Mouse (Mus musculus): ENCODE results near the gene Daam1.

Gene Daam1

GRCm38 (mm10) chr12:71969941-71970629 lies 139.2 kb downstream of the Daam1 start:
- DNase-seq (ENCODE audit: low spot score): no peak

GRCm38 (mm10) chr12:71970791-71971654 lies 140.1 kb downstream of the Daam1 start:
- DNase-seq (ENCODE audit: low spot score): no peak

- DNase-seq (ENCODE audit: low spot score): no peak
These were observed 141.2 kb downstream of the Daam1 start for GRCm38 (mm10) chr12:71972126-71972525.

DNA sequence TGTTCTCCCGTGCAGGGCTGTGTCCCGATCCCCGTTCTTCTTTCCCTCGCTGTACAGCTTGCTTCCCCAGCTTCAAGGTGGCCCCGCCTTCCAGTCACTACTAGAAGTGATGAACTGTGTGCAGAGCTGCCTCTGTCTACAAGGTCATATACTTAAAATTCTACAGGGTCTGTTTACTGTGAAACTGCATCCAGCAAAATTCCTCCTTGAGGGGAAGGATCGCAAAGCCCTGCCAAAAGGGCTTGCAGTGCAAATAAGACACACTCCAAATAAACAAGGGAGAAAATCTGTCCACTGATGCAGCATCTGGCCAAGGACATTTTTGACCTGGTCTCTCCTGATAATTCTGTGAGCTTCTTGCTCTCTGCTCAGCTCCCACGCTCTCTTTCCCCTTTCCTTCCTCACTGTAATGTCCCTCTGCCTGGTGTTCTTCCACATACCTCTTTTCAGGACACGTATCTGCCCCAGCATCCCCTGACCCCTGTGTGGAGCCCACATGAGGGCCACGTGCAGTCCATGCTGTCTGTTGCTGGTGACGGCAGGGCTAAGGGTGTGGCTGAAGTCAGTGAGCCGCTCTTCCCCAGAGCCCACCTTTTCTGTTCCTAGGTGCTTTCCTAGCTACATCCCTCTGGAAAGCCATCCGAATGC lies 141.9 kb downstream of the Daam1 start:
- DNase-seq (ENCODE audit: low spot score): peak; percentile 40

DNA sequence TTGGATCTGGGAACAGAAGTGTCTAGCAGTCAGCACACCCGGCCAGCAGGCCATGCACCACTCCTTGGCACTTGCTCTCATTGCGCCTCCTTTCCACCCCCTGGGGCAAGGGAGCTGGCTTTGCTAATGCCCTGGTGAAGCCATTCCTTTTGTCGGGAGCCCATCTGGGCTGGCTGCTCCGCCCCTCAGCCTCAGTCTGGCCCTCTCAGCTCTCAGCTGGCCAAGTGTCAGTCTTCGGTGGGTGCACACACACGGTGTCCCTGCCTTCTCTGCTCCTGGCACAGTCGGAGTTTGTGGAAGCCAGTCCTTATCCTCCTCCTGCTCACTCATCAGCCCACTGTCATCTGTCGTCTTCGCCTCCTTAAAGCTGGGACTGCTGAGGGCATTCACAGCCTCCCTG lies 142.7 kb downstream of the Daam1 start:
- DNase-seq (ENCODE audit: low spot score): no peak

DNA sequence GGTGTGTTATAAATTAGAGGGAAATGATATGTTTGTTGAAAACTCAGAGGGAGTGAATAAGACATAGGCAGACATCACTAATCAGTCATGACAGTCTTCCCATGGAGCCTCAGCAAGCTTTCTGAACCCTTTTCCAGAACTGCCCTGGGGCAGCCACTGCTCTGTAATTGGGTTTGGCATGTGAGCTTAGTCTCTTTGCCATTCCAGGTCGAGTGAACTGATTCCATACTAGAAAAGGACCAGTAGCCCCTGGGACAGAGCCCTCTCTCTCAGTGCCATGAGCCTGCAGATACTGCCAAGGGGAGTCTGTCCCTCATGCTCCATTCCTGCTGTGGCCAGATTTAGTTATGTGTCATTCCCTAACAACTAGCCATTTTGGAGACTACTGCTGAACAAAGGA lies 144.7 kb downstream of the Daam1 start:
- DNase-seq (ENCODE audit: low spot score): no peak

GRCm38 (mm10) chr12:71976361-71976960 lies 145.6 kb downstream of the Daam1 start:
- DNase-seq (ENCODE audit: low spot score): no peak

DNA sequence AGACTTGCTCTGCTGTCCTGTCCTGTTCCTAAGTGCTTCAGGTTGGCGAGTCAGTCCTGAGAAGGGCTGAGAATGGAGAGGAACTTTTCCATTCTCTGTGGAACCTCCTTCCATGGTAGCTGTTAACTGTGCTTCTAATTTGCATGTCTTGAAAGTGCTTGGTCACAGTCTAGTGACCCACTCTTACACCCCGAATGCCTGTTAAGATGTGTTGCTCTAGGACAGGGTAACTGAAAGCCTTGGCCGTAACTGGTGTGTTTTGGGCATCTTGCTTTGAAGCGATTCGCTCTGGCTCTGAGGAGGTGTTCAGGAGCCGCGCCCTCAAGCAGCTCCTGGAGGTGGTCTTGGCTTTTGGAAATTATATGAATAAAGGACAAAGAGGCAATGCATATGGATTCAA lies 146.5 kb downstream of the Daam1 start:
- DNase-seq (ENCODE audit: low spot score): no peak

DNA sequence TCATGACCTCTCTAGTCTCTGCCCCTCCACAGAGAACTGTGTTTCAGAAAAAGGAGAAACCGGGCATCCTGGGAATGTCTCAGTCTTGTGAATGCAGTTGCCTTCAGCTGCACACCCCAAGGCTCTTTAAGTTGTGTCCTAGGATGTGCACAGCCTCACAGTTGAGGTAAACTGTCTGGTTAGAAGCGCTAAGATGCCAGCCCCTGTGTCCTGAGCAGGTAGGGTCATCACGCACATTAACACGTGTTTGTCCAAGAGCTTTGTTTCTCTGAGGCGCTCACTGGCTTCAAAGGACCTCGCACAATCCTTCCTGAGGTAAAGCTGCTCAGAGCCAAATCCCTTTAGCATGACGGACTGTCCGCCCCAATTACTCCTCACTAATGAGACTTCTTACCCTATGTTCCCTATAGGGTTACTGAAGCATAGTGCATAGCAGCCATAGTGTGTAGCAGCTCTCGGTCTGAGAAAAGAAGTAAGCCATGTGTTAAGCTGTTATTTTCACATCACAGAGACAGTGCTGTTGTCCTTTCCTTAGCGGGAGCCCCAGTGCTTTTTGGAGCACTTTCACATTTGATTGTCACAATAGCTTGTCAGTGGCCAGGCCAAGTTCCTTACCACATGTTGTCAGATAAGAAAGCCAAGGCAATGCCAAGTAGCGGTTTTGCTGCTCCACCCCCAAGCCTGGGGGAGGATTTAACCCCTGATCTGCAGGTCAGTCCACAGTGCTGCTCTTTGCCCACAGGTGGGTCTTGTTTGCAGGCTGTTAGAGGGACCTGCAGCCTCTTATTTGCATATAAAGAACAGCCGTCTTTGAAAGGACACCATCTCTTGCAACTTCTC lies 147.9 kb downstream of the Daam1 start:
- no peak for DNase-seq (ENCODE audit: low spot score)

DNA sequence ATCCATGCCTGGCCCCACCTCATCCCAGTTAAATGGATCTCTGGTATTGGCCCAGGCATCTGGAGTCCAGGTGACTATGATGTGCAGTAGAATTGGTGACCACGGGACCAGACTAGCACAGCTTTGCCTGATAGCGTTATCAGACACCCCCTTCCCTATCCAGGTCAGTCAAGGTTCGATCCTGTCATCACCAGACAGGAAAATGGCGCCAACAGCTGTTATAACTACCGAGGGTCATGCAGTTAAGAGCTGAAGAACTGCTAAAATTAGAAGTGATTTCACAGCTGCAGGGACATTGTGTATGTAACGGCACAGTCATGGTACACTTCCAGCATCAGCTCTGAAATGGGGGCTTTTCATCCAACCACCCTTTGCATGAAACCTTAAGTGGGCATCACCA lies 149.3 kb downstream of the Daam1 start:
- no peak for DNase-seq (ENCODE audit: low spot score)

DNA sequence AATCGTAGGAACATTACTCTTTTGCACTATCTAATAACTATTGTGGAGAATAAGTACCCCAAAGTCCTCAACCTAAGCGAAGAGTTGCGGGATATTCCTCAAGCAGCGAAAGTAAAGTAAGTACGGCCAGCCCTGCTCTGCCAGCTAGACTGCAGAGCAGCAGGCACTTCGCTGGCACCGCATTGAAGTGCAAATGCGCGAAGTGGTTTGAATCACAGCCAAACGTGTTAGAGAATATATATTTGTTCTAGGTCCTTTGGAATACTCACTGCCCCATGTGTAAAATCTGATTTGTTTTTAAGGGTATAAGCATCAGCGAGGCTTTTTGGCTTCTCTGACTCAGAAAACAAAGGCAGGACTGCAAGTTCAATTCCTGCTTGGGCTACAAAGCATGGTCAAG lies 149.9 kb downstream of the Daam1 start:
- DNase-seq (ENCODE audit: low spot score): no peak

GRCm38 (mm10) chr12:71981250-71981649 lies 150.4 kb downstream of the Daam1 start:
- no peak for DNase-seq (ENCODE audit: low spot score)

DNA sequence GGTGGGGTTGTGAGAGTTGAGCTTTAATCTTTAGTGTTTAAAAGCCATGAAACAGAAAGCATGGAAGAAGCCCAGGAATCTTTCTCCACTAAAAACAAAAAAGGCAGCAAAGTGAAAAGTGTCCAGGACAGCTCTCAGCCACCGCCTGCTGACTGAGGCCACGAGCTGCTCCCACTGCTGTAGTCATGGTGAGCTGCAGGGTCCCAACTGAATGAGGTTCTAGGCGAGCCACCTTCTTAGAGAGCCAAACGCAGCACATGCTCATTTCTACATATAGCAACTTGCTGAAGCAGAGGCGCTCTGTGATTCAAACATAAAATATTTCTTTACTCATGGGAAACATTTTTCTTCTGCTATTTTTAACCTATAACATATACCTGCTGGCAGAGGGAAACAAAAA lies 150.9 kb downstream of the Daam1 start:
- DNase-seq (ENCODE audit: low spot score): no peak

- peak; percentile 36 for DNase-seq (ENCODE audit: low spot score)
These were observed 152.3 kb downstream of the Daam1 start for GRCm38 (mm10) chr12:71983102-71983715.

GRCm38 (mm10) chr12:71987161-71987560 lies 156.3 kb downstream of the Daam1 start:
- no peak for DNase-seq (ENCODE audit: low spot score)

DNA sequence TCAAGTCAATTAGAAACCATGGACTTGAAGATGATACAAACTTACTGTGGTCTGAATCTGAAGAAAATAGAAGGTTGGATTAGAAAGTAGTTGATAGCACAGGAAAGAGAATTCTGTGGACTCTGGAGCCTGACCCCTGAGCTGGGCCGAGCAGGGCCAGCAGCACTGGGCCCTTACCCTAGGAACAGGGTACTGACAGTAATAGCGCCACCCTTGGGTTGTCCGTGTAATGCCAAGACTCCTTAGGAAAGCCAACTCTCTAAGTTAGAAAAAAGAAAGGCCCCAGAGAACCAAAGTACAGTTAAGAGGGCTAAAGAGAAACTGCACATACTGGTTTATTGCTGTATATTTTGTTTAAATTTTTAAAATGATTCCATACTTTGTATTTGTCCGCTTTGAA lies 157.0 kb downstream of the Daam1 start:
- DNase-seq (ENCODE audit: low spot score): no peak

DNA sequence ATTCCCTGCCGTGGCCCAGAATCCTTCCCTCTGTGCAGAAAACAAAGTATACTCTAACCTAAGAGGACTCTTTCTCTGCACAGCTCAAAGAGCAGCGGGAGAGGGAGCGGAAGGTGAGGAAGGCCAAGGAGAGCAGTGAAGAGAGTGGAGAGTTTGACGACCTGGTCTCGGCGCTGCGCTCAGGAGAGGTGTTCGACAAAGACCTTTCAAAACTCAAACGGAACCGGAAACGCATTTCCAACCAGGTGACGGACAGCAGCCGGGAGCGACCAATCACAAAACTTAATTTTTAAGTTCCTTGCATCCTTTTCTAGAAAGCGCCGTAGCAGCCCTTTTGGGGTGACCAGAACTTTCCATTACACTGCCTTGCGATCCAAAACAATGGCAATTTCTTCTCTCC lies 158.7 kb downstream of the Daam1 start:
- no peak for DNase-seq (ENCODE audit: low spot score)

GRCm38 (mm10) chr12:71992599-71993210 lies 161.8 kb downstream of the Daam1 start:
- no peak for DNase-seq (ENCODE audit: low spot score)

DNA sequence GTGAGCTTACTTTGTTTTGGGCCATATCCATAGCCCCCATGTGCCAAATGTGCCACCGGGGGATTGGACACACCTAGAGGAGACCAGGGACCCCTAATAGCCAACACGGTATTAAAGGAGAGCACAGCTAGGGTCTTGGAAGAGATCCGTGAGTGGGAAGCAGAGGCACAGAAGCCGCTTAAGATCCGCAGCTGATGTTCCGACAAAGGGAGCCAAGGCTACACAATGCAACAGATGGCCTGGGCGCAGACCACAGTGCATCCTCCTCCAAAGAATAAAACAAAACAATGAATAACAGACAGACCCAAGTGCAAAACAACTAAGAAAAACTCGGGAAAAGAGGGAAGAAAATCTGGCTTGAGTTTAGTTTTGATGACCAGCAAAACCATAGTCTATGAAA lies 165.0 kb downstream of the Daam1 start:
- DNase-seq (ENCODE audit: low spot score): no peak

GRCm38 (mm10) chr12:71996920-71997319 lies 166.0 kb downstream of the Daam1 start:
- DNase-seq (ENCODE audit: low spot score): no peak

GRCm38 (mm10) chr12:71997364-71997763 lies 166.5 kb downstream of the Daam1 start:
- DNase-seq (ENCODE audit: low spot score): no peak

All from ovary, adult 18-20 months (tissue).